Mouse (Mus musculus) C2C12 (cell line): ENCODE results near the gene Vwce.

Source experiments
- CEBPB ChIP-seq: IDR thresholded peaks from one replicate; pipeline ENCODE4 v1.6.1; 2011; ENCODE audit warnings: low read depth, mild to moderate bottlenecking, control low read depth, moderate library complexity
- CTCF ChIP-seq: IDR thresholded peaks from one replicate; pipeline ENCODE4 v1.5.1; 2011; ENCODE audit not compliant: control insufficient read depth, insufficient read depth, insufficient read length
- MAX ChIP-seq: IDR thresholded peaks from one replicate; pipeline ENCODE4 v1.6.1; 2011; ENCODE audit warnings: mild to moderate bottlenecking, control low read depth
- MYOD1 ChIP-seq: IDR thresholded peaks from one replicate; pipeline ENCODE4 v1.6.1; 2011; ENCODE audit warnings: low read depth; ENCODE audit not compliant: control insufficient read depth, insufficient read length
- MYOG ChIP-seq: IDR thresholded peaks from one replicate; pipeline ENCODE4 v1.6.1; 2011; ENCODE audit not compliant: control insufficient read depth, insufficient read length; ENCODE audit errors: extremely low read depth

GRCm38 (mm10) chr19:10658406-10658805 is 24.4 kb downstream of the Vwce start:
- TF ChIP-seq CTCF, result no peak
- TF ChIP-seq MYOG, result no peak
- TF ChIP-seq MYOD1, result no peak
- no peak for TF ChIP-seq CEBPB
- TF ChIP-seq MAX, result no peak
